Mouse (Mus musculus) granulocyte monocyte progenitor cell, adult 5-6 weeks (primary cell): ENCODE measurements around the gene Pgs1. TPM values are rescaled to one million over a fixed set of nuclear protein-coding genes. Genes with fewer than 3 reads are reported as not detected.

Source experiments
- ATAC-seq: replicated peaks from 2 replicates; pipeline ENCODE4 v1.8.0; 2016; ENCODE audit warnings: mild to moderate bottlenecking, moderate TSS enrichment, inconsistent platforms; ENCODE audit not compliant: poor library complexity, severe bottlenecking
- total RNA-seq, 2 experiments: library from RNA; stranded (forward) in 1 of 2; stranded (reverse) in 1 of 2; fragments of 200-712, 200-1000 nt in 1 of 2; fragments of >200 nt in 1 of 2; fragmentation: Nextera tagmentation in 1 of 2; gene quantifications; 2 replicates each; pipeline ENCODE4 v1.2.3; 2014 to 2017

The Pgs1 gene
- total RNA-seq, 2 experiments from 2014 or later = 23.3 to 44.5 TPM

DNA sequence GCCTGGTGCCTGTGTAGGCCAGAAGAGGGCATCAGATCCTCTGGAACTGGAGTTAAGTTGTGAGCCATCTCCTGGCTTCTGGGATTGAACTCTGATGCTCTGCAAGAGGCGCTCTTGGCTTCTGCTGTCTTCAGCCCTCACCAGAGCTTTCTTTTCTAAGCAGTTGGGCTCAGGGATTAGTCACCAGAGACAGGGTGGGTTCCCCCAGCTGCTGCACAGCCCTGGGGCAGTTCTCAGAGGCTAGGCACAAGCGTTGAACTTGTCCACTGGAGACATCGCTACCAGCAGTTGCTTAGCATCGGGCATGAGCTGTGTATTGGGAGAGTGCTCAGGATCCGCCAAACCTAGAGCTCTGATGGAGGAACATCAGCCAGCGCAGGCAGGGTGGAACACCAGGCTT, 43.1 kb downstream of the Pgs1 start:
- no peak for ATAC-seq

DNA sequence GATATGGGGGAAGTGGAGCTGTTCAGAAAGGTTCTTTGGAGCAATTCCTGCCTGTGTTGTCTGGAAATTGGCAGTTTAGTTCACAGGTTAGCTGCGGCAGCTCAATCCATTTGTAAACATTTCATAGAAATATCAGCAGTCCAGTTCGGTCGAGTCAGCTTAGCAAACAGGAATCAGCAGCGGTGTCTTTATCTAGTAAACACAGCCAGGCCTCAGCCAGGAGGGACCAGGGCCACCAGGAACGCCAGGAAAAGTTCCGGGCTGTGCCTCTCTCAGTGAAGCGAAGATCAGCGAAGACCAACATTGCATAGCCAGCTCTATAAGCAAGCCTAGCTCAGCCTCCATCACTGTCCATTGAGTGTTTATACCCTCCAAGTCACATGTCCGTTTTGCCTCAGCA, 45.0 kb downstream of the Pgs1 start:
- ATAC-seq = no peak

DNA sequence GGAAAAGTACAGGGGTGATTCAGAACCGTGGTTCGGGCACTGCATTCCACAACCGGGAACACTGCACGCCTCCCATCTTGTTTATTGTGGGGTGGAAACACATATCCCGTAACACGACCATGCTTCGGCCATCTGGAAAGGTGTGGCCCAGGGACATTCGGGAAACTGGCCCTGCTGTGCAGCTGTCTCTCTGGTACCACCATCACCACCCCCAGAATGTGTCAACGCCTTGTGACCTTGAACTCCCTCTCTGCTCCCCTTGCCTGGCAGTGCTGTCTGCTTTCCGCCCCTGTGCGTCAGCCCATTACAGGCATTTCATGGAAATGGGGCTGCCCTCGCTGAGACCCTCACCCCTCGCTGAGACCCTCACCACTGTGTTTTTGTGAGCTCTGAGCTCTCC, 48.3 kb downstream of the Pgs1 start:
- no peak for ATAC-seq

DNA sequence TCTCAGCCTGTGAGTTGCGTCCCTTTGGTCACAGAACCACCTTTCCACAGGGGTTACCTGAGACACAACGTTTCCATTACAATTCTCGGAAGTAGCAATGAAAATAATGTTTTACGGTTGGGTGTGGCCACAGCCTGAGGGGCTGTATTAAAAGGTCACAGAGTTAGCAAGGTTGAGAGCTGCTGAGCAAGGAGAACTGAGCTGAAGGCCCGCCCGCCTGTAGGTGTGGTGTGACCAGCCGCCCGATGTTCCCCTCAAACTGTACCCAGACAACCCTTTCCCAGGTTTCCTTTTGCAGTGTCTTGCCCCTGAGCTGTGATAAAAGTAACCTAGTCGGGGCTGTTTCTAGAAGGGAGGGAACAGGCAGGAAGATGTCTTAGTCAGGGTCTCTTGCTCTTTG, 49.0 kb downstream of the Pgs1 start:
- no peak for ATAC-seq

DNA sequence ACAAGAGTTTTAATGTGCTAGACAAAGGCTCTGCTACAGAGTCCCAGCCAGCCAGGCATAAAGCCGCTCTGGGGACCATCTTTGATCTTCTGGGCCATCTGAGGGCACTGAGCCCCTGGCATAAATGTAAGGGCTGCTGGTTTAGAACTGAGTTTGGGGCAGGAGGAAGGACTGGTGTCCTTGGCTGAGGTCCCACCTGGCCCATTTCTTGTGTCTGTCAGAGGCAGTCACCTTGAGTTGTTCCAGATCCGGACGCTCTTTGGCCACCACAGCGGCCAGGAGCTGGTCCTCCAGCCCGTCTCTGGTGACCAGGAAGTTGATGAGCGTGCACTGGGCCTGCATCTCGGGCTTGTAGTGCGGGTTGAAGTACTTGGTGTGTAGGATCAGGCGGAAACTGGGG, 56.7 kb downstream of the Pgs1 start:
- no peak for ATAC-seq

DNA sequence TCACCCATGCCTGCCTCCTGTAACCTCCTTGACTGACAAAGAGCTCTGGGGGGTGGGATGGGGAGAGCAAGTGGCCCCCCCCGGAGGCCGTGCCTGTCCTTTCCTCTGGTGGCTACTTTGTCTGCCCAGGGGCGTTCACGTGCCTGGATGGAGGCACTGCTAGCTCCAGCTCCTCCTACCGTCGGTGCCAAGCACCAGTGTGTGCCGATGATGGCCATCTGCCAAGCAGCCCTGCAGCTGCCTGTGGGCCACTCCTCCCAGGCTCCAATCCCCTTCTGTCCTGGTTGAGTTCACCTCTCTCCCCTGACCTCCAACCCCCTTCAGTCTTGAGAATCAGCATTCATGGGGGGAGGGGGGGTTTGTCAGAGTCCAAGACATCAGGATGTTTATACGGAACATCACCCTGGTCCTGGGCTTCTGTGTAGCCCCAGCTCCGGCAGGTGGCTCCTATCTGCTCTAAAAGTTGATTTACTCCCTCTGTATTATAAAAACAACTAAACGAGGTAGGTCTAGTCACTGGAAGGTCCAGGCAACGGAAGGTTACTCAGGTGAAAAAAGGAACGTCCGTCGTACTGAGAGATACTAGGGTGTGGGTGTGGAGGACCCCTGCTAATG, 57.3 kb downstream of the Pgs1 start:
- no peak for ATAC-seq

DNA sequence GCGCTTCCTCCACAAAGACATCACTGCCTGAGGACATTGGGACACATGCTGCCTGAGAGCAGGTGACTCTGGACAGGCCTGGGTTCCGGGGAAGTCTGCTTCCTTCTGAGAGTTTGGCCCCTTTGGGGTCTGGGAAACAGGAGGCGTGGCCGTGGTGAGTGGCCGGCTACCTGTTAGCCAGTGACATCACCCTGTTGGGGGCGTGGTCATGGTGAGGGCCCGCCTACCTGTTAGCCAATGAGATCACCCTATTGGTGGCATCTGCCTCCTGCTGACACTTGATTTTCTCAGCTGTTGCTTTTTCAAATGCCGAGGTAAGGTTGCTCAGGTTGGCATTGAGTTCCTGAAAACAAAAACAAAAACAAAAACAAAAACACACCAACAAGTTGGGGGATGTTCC, 63.5 kb downstream of the Pgs1 start:
- no peak for ATAC-seq

DNA sequence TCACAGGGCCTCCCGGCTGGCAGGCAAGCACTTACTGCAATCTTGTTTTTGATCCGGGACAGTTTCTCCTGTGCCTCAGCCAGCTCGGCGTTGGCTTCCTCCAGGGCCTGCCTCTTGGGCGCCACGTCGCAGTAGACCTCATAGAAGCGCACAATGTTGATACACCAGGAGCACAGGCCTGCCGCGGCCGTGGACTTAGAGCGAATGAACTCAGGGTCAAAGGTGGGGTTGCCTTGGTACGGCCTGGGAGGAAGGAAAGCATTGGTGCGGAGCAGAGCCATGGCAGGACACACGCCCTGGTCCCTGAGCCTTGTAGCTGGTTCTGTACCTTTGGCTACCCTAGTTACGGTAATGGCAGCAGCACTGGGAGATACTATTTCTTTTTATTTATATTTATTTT, 64.1 kb downstream of the Pgs1 start:
- no peak for ATAC-seq

DNA sequence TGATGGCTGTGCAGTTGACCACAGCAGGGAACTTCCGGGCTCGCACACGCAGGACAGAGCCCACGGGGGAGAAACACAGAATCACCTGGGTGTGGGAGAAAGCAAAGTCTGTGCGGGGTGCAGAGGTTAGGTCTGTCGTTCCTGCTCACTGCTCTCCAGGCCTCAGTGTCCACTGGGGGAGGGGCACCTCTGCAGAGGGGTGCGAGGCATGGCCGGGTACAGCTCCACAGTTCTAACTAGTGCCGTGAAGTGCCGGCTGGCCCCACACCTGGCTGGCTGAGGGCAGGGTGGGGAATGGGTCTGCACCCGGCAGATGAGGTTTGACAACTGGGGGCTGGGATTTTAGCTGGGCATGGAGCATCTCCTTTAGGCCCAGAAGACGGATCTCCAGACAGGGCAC, 72.3 kb downstream of the Pgs1 start:
- no peak for ATAC-seq

DNA sequence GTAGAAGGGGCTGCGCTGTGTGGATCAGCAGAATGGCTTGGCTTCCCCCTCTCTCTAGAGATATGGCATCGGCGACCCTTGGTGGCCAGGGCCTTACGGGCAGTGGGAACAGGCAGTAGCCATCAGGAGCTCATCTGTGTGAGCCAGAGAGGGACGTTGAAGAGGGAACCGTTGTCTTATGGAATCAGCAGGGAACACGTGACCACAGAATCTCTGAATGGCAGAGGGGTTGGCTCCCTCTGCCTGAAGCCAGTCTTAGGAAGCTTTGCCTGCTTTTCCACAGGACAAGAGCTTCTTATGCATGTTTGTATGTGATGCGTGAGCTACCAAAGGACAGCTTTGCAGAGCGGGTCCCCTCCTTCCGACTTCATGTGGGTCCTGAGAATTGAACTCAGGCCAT, 72.8 kb downstream of the Pgs1 start:
- ATAC-seq = no peak

DNA sequence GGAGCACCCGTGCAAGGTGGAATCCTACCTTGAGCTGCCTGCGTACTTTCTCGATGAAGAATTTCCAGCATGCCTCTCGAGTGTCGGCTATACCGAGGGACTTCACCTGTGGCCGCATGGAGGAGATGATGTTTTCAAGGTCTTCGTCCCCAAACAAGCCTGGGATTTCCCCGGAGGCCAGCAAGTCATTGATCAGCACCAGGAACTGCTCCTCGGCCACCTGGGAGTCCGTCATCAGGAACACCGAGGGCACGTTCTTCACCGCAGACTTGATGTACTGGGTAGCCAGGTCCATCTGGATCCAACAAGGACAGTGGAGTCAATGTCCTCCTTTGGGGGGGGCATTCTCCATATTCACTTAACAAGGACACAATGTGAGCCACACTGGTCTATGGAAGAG, 73.9 kb downstream of the Pgs1 start:
- ATAC-seq = no peak

DNA sequence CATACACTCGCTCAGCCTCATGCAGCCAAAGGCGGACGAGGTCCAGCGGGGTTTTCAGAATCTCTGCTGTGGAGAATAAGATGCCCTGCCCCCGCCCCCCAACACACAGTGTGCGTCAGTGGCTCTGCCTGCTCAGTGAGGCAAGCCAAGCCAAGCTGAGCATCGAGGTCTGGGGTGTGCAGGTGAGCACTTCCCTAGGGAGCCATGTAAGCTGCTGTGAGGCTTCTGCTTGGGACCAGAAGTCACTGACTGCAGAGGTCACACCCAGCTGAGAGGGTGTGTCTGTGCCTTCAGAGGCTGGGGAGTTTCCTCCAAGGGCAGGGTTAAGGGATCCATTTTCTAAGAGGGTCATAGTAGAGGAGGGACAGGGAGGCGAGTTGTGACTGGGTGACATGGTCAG, 81.5 kb downstream of the Pgs1 start:
- ATAC-seq = no peak

DNA sequence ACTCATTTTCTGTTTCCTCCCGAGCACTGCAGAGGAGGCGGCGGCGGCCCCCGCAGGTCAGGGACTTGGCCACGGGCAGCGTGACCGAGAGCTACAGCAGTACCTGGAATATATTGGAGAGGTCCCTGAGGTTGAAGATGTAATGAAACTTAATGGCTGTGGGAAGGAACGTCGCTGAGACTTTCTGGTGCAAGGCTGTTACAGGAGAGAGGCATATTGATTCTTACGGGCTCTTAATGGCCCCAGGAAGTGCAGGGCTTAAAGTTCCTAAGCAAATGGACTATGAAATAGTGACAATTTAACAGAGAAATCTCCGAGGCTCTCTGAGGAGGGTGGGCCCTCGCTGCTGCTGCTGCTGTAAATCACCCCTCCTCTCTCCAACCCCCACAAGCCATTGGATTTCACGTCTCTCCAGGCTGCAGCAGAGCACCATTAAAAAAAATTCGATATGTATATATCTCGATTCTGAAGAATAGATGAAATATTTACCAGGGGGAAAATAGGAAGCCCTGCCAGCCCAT, 82.8 kb downstream of the Pgs1 start:
- ATAC-seq = no peak

DNA sequence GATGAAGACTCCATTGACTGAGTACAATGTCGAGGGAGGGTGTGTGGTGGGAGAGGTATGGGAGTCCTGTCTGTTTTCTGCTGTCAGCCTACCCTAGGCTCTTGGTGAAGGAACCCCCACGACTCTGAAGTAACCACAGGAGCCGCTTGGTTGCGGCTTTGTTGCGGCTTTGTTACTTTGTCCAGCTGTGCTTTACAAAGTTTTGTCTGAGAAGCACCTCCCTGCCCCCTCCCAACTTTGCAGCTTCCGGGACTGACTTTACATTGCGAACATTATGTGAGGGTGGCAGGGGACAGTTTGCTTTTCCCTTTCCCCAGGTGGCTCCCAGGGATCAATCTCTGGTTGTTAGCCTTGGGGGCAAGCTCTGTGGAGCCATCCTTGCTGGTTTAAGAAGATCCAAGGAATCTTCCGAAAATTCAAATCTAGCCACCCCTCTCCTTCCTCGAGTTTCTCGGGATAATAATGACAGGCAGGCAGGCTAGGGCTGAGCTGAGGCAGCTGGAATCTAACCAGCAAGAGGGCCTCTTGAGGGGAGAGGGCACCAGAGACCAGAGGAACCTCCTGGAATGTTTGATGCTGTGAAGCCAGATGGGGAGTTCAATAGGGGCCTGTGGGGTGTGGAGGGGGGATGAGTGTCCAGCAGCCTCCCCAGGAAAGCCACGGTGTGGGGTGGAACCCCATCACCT, 85.3 kb downstream of the Pgs1 start:
- no peak for ATAC-seq

Other genes with a start within 250 kb of the Pgs1 start
- gene Tmc8, start 204.2 kb upstream of the Pgs1 start, total RNA-seq (2014; fragmentation: Nextera tagmentation) = 1.5 and 3.6 TPM in 2 replicates
- 0.95 and 1.8 TPM in 2 replicates for gene Tmc8, start 204.2 kb upstream of the Pgs1 start, total RNA-seq (2017)
- 32.7 and 71.6 TPM in 2 replicates for gene Tmc6, start 204.1 kb upstream of the Pgs1 start, total RNA-seq (2014; fragmentation: Nextera tagmentation)
- gene Tmc6, start 204.1 kb upstream of the Pgs1 start, total RNA-seq (2017) = 12.6 and 20.6 TPM in 2 replicates
- not detected in 2 replicates for gene 6030468B19Rik, start 188.6 kb upstream of the Pgs1 start, total RNA-seq (2014; fragmentation: Nextera tagmentation)
- gene 6030468B19Rik, start 188.6 kb upstream of the Pgs1 start, total RNA-seq (2017) = not detected in 2 replicates
- 0.53 and 0.99 TPM in 2 replicates for gene Gm20708, start 176.6 kb upstream of the Pgs1 start, total RNA-seq (2014; fragmentation: Nextera tagmentation)
- gene Gm20708, start 176.6 kb upstream of the Pgs1 start, total RNA-seq (2017) = 0.30 TPM in 1 of 2 replicates, not detected in the other
- 225 and 281 TPM in 2 replicates for gene Syngr2, start 176.6 kb upstream of the Pgs1 start, total RNA-seq (2014; fragmentation: Nextera tagmentation)
- gene Syngr2, start 176.6 kb upstream of the Pgs1 start, total RNA-seq (2017) = 152 and 176 TPM in 2 replicates
- gene Afmid, start 160.4 kb upstream of the Pgs1 start, total RNA-seq (2014; fragmentation: Nextera tagmentation) = 7.5 and 9.0 TPM in 2 replicates
- 1.4 and 1.9 TPM in 2 replicates for gene Afmid, start 160.4 kb upstream of the Pgs1 start, total RNA-seq (2017)
- 198 and 208 TPM in 2 replicates for gene Tk1, start 160.2 kb upstream of the Pgs1 start, total RNA-seq (2014; fragmentation: Nextera tagmentation)
- gene Tk1, start 160.2 kb upstream of the Pgs1 start, total RNA-seq (2017) = 90.8 and 105 TPM in 2 replicates
- gene Birc5, start 137.0 kb upstream of the Pgs1 start, total RNA-seq (2014; fragmentation: Nextera tagmentation) = 93.9 and 128 TPM in 2 replicates
- 200 and 221 TPM in 2 replicates for gene Birc5, start 137.0 kb upstream of the Pgs1 start, total RNA-seq (2017)
- gene Tmem235, start 125.5 kb upstream of the Pgs1 start, total RNA-seq (2014; fragmentation: Nextera tagmentation) = not detected in 2 replicates
- not detected in 2 replicates for gene Tmem235, start 125.5 kb upstream of the Pgs1 start, total RNA-seq (2017)
- gene Tha1, start 112.8 kb upstream of the Pgs1 start, total RNA-seq (2014; fragmentation: Nextera tagmentation) = 1.2 and 6.5 TPM in 2 replicates
- gene Tha1, start 112.8 kb upstream of the Pgs1 start, total RNA-seq (2017) = 0.10 and 2.9 TPM in 2 replicates
- 0.41 TPM in 1 of 2 replicates, not detected in the other for gene Socs3, start 16.2 kb upstream of the Pgs1 start, total RNA-seq (2014; fragmentation: Nextera tagmentation)
- gene Socs3, start 16.2 kb upstream of the Pgs1 start, total RNA-seq (2017) = 2.0 and 2.2 TPM in 2 replicates
- 0.13 TPM in 1 of 2 replicates, not detected in the other for gene Dnah17, start 144.3 kb downstream of the Pgs1 start, total RNA-seq (2014; fragmentation: Nextera tagmentation)
- gene Dnah17, start 144.3 kb downstream of the Pgs1 start, total RNA-seq (2017) = not detected in 2 replicates